Mouse (Mus musculus): Measurements from ENCODE around the gene Rps16. TPM values are rescaled to one million over a fixed set of nuclear protein-coding genes. Genes with fewer than 3 reads are reported as not detected.
A peak's percentile ranks its signal among the peaks of the same experiment; 100 is the strongest.

Rps16 gene
- total and polyA plus RNA-seq, 2 experiments from 2014 or later, result 154 to 575 TPM

DNA sequence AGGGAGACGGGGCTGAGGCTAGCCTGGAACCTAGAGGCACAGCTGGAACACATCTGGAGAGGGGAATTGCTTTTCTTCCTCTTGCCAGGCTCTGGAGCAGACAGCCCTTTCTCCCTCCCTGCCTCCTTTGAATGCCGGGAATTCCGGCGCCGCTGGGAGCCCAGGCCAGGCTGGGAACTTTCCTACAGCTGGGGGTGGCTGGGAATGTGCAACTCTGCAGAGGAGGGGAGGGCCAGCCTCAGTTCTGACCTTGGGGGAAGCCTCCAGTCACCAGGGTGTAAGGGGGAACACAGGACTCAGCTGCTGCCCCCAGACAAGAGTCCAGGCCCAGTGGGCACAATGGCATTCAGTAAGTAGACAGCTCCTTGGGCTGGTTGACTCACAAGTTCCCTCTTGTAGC, 6.5 kb downstream of the Rps16 start:
- WGBS, result 4% methylated on average over 5 of the region's 5 CpGs
- H3K36me3 ChIP-seq (ENCODE audit: insufficient read depth, low read length), result peaks cover 19% of the 10 kb centered on the region

DNA sequence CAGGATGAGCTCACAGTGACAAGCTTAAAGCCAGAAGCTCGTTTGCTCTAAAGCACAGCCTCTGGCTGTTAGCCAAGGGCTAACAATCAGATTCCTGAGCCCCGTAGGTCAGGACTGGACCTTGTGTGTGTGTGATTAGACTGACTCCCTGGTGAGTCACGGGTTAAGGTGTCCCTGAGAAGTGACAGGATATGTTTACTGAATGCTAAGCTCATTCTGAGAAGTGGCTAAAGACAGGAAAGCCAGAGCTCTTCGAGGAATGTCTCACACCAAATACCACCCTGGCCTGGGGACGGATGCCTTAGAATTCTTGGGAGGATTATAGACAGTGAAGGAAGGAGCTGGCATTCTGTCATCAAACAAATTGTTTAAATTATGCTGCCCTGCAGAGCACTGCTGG, 7.5 kb downstream of the Rps16 start:
- no peak for DNase-seq (ENCODE audit: low spot score)
- Histone ChIP-seq H3K27ac (no peak overlapping the region; the same call in 1 of the 2 replicates), H3K36me3 (ENCODE audit: insufficient read depth, low read length) (peaks cover 17% of the 10 kb centered on the region), H3K27me3 (ENCODE audit: insufficient read depth, low read length) (no peaks in the 10 kb centered on the region), H3K9me3 (ENCODE audit: low read length) (no peaks in the 10 kb centered on the region), H3K4me1 (ENCODE audit: insufficient read depth, low read length) (no peaks in the 10 kb centered on the region), H3K4me2 (ENCODE audit: low read depth, low read length) (no peak overlapping the region), H3K9ac (replicated peaks; ENCODE audit: low read length) (no peak overlapping the region), H3K4me3 (ENCODE audit: low read length) (no peak overlapping the region)
- no peak for TF ChIP-seq CTCF (IDR thresholded peaks at IDR 0.05; ENCODE audit: low read depth)
- no peak for ATAC-seq
- WGBS, result 7% methylated on average over 5 of the region's 5 CpGs

More for the DNA sequence above, 6.5 kb downstream of the Rps16 start:
- Histone ChIP-seq H3K4me3 (ENCODE audit: low read length) (no peak overlapping the region), H3K4me2 (ENCODE audit: low read depth, low read length) (no peak overlapping the region), H3K4me1 (ENCODE audit: insufficient read depth, low read length) (no peaks in the 10 kb centered on the region), H3K9me3 (ENCODE audit: low read length) (no peaks in the 10 kb centered on the region), H3K9ac (replicated peaks; ENCODE audit: low read length) (no peak overlapping the region), H3K27me3 (ENCODE audit: insufficient read depth, low read length) (no peaks in the 10 kb centered on the region), H3K27ac (peak overlapping the region; percentile 38; the same call in 1 of the 2 replicates)
- no peak for TF ChIP-seq CTCF (IDR thresholded peaks at IDR 0.05; ENCODE audit: low read depth)
- ATAC-seq (no peak; the same call in 1 of the 2 replicates), DNase-seq (ENCODE audit: low spot score) (no peak)

DNA sequence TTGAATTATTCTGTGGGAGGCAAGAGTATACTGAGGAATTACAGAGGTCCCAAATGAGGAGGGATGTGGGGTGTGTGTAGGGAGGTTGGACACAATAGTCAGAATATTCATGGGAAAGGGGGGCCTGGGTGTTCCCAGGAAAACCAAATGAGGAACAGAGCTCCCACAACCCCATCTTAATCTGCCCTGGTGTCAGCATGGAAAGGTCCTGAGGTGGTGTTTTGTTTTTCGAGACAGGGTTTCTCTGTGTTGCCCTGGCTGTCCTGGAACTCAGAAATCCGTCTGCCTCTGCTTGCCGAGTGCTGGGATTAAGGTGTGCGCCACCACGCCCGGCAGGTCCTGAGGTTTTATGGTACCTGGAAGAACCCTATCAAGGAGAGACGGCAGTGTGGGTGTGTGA, 8.0 kb downstream of the Rps16 start:
- H3K36me3 ChIP-seq (ENCODE audit: insufficient read depth, low read length), result peaks cover 12% of the 10 kb centered on the region

DNA sequence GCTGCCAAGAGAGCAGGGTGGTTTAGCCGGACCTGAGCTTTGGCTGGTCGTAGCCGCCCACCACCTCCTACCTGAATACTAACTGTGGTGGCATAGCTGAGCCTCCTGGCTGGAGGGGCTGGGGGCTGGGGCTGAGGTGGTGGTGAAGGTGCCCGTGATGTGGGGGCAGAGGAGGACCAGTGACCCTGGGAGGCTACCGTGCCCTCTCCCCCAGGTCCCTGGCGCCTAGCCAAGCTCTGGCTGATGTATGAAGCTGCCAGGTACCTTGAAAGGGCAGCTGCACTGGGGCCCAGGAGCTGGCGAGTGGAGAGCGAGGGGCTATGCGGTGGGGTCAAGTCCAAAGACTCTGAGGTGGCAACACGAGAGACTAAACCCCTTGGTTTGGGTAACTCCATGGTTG, 9.4 kb downstream of the Rps16 start:
- DNase-seq (ENCODE audit: low spot score), result no peak
- Histone ChIP-seq H3K4me1 (ENCODE audit: insufficient read depth, low read length) (no peaks in the 10 kb centered on the region), H3K9me3 (ENCODE audit: low read length) (no peaks in the 10 kb centered on the region), H3K27ac (no peak overlapping the region), H3K4me2 (ENCODE audit: low read depth, low read length) (no peak overlapping the region), H3K9ac (replicated peaks; ENCODE audit: low read length) (no peak overlapping the region), H3K27me3 (ENCODE audit: insufficient read depth, low read length) (no peaks in the 10 kb centered on the region), H3K36me3 (ENCODE audit: insufficient read depth, low read length) (no peaks in the 10 kb centered on the region), H3K4me3 (ENCODE audit: low read length) (no peak overlapping the region)
- WGBS, result 84% methylated on average over 10 of the region's 10 CpGs
- TF ChIP-seq CTCF (IDR thresholded peaks at IDR 0.05; ENCODE audit: low read depth), result no peak
- no peak for ATAC-seq

More for the DNA sequence above, 8.0 kb downstream of the Rps16 start:
- DNase-seq (ENCODE audit: low spot score), result no peak
- Histone ChIP-seq H3K27ac (no peak overlapping the region), H3K4me3 (ENCODE audit: low read length) (no peak overlapping the region), H3K4me1 (ENCODE audit: insufficient read depth, low read length) (no peaks in the 10 kb centered on the region), H3K9ac (replicated peaks; ENCODE audit: low read length) (no peak overlapping the region), H3K27me3 (ENCODE audit: insufficient read depth, low read length) (no peaks in the 10 kb centered on the region), H3K9me3 (ENCODE audit: low read length) (no peaks in the 10 kb centered on the region), H3K4me2 (ENCODE audit: low read depth, low read length) (no peak overlapping the region)
- no peak for TF ChIP-seq CTCF (IDR thresholded peaks at IDR 0.05; ENCODE audit: low read depth)
- ATAC-seq, result no peak; the same call in 1 of the 2 replicates
- WGBS, result 77% methylated on average over 7 of the region's 7 CpGs

DNA sequence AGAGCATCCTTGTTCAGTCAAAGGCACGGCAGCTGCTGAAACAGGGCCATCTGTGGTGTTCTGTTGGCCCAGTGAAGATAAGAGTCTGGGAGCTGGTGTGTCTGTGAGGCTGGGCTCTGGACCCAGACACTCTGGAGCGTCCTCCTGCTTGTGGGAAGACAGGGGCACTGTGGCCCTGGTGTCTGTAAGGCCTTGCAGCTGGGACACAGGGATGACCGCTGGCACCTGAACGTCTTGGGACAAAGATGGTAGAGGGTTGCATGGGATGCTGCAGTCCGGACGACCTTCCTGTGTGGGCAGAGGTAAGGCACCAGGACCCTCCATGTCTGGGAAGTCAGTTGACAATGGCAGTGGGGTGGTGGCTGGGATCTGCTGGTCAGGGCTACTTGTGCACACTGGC, 9.8 kb downstream of the Rps16 start:
- 93% methylated on average over 6 of the region's 6 CpGs for WGBS
- Histone ChIP-seq H3K4me3 (ENCODE audit: low read length) (no peak overlapping the region), H3K4me1 (ENCODE audit: insufficient read depth, low read length) (no peaks in the 10 kb centered on the region), H3K36me3 (ENCODE audit: insufficient read depth, low read length) (no peaks in the 10 kb centered on the region), H3K27ac (no peak overlapping the region), H3K9me3 (ENCODE audit: low read length) (no peaks in the 10 kb centered on the region), H3K4me2 (ENCODE audit: low read depth, low read length) (no peak overlapping the region), H3K27me3 (ENCODE audit: insufficient read depth, low read length) (no peaks in the 10 kb centered on the region), H3K9ac (replicated peaks; ENCODE audit: low read length) (no peak overlapping the region)
- DNase-seq (ENCODE audit: low spot score) (no peak), ATAC-seq (no peak)
- no peak for TF ChIP-seq CTCF (IDR thresholded peaks at IDR 0.05; ENCODE audit: low read depth)

DNA sequence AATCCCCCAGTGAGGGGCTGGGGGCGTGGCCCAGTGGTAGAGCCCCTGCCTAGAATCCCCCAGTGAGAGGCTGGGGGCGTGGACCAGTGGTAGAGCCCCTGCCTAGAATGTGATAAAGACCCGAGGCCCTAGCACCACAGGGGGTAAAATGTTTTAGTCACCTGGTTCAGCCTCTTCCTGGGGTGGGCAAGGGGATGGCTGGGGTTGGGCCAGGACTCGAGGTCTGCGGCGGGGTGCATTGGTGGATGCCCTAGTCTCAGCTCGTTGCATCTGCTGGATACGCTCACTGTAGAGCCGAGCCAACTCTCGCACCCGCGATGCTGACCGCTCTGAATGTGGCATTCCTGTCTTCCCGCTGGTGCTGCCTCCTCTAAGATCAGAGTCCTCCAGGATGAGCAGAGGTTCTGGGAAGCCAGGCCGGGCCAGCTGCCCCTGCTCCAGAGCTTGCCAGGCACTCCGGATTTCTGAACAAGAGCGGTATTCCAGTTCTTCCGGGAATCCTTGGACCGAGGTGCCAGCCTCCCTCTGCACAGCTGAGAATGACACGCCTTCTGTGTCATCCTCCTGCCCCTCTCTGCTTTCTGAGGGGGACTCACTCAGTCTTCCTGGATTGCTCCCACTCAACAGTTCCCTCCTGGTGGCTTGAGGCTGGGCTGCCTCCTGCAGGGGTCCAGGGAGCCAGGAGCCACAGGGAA, 11.3 kb downstream of the Rps16 start:
- Histone ChIP-seq H3K4me2 (ENCODE audit: low read depth, low read length) (no peak overlapping the region), H3K9me3 (ENCODE audit: low read length) (no peaks in the 10 kb centered on the region), H3K36me3 (ENCODE audit: insufficient read depth, low read length) (no peaks in the 10 kb centered on the region), H3K27ac (no peak overlapping the region), H3K27me3 (ENCODE audit: insufficient read depth, low read length) (no peaks in the 10 kb centered on the region), H3K4me3 (ENCODE audit: low read length) (no peak overlapping the region), H3K9ac (replicated peaks; ENCODE audit: low read length) (no peak overlapping the region), H3K4me1 (ENCODE audit: insufficient read depth, low read length) (no peaks in the 10 kb centered on the region)
- DNase-seq (ENCODE audit: low spot score) (no peak), ATAC-seq (no peak)
- no peak for TF ChIP-seq CTCF (IDR thresholded peaks at IDR 0.05; ENCODE audit: low read depth)
- 93% methylated on average over 20 of the region's 20 CpGs for WGBS

DNA sequence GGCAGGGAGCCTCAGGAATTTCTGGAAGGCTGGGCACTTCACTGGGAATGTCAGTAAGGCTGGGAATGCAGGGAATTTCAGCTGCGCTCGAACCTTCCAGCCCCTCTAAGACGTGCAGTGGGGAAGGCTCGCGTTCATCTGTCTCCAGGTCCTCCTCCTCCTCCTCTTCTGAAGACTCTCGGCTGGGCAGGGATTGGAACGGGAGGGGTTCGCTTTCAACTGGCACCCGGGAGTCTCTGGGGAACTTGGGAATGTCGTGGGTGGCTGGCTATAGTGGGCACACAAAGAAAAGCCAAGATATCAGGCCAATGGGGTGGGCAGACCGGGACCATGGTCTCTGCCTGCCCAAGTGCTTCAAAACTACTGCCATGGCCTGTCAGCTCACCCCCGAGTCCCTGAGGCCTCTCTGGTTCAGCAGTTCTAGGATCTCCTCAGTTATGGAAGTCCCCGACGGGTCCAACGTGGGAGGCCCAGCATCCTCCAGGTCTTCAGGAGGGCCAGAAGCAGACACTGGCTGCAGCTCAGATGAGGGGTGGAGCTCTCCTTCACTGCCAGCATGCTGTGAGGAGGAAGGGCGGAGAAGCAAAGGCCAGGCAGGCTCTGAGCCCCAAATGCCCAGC, 12.1 kb downstream of the Rps16 start:
- DNase-seq (ENCODE audit: low spot score) (no peak), ATAC-seq (no peak)
- Histone ChIP-seq H3K9me3 (ENCODE audit: low read length) (no peaks in the 10 kb centered on the region), H3K9ac (replicated peaks; ENCODE audit: low read length) (no peak overlapping the region), H3K4me1 (ENCODE audit: insufficient read depth, low read length) (no peaks in the 10 kb centered on the region), H3K36me3 (ENCODE audit: insufficient read depth, low read length) (no peaks in the 10 kb centered on the region), H3K27me3 (ENCODE audit: insufficient read depth, low read length) (no peaks in the 10 kb centered on the region), H3K4me3 (ENCODE audit: low read length) (no peak overlapping the region), H3K27ac (no peak overlapping the region), H3K4me2 (ENCODE audit: low read depth, low read length) (no peak overlapping the region)
- WGBS, result 84% methylated on average over 15 of the region's 16 CpGs
- TF ChIP-seq CTCF (IDR thresholded peaks at IDR 0.05; ENCODE audit: low read depth), result no peak

All from hindbrain, postnatal 0 days (tissue).